ENCODE assay signal across 8 mouse cellular contexts in genomic region chr1:167374003-167374784, GRCm38 (mm10). TPM values are rescaled to one million over a fixed set of nuclear protein-coding genes. Genes with fewer than 3 reads are reported as not detected.
DNase-seq lines count a peak whose midpoint lies in the region; ATAC-seq lines count a peak whose summit lies in the region.

No protein-coding gene starts in this region.

- no peak overlapping the region for H3K4me3 ChIP-seq in heart, embryonic 10.5 days

- DNase-seq in CD4-positive, CD25-positive, alpha-beta regulatory T cell, adult 2 months (ENCODE audit: low read depth, low spot score), result peak; percentile 81
- peak; percentile 83 for DNase-seq in c-Kit-negative CD71-positive TER-119-positive erythroid progenitor cells, embryonic 14.5 days (ENCODE audit: low read depth, low spot score)
- DNase-seq in heart, embryonic 10.5 days (ENCODE audit: low spot score), result peak; percentile 86
- peak; percentile 92 to 93 for DNase-seq in kidney, postnatal 36 days
- DNase-seq in mesoderm, embryonic 11.5 days (ENCODE audit: low read depth, low spot score), result peak; percentile 66
- DNase-seq in thymus, postnatal 14 days, result peak; percentile 79
- DNase-seq in adrenal gland, postnatal 25 days, result no peak

- WGBS in heart, embryonic 10.5 days, result 21% methylated on average over 15 of the region's 15 CpGs

- peaks cover 10% of the 10 kb centered on the region; the same call in 1 of the 2 replicates for H3K4me1 ChIP-seq in heart, embryonic 10.5 days

- no peaks in the 10 kb centered on the region for H3K27me3 ChIP-seq in heart, embryonic 10.5 days (ENCODE audit: insufficient read depth, poor library complexity, severe bottlenecking)

- ATAC-seq in monocyte, adult 5-6 weeks (replicated peaks; ENCODE audit: insufficient number of reproducible peaks, low FRiP score, low TSS enrichment, poor library complexity, severe bottlenecking), result no peak

- no peak overlapping the region for H3K27ac ChIP-seq in heart, embryonic 10.5 days

- H3K9me3 ChIP-seq in heart, embryonic 10.5 days, result no peaks in the 10 kb centered on the region

- peaks cover 15% of the 10 kb centered on the region; the same call in 1 of the 2 replicates for H3K36me3 ChIP-seq in heart, embryonic 10.5 days

RNA-seq across cellular contexts. Expression of gene Mgst3, which starts 19.4 kb away (rescaled TPM):
- polyA plus RNA-seq in heart, embryonic 10.5 days (2016; fragmentation: Nextera tagmentation; extraction: Ambion mirVana), result 111 and 149 TPM in 2 replicates
- total RNA-seq in monocyte, adult 5-6 weeks (2017), result 0.43 to 3.1 TPM (median 3.0 TPM) in 3 replicates
- total RNA-seq in adrenal gland, postnatal 25 days (2021), result 88.5 and 95.1 TPM in 2 replicates

RNA-seq across cellular contexts. Expression of gene Aldh9a1, which starts 24.4 kb away (rescaled TPM):
- 44.4 and 59.4 TPM in 2 replicates for polyA plus RNA-seq in heart, embryonic 10.5 days (2016; fragmentation: Nextera tagmentation; extraction: Ambion mirVana)
- 34.4 to 38.5 TPM (median 34.8 TPM) in 3 replicates for total RNA-seq in monocyte, adult 5-6 weeks (2017)
- 64.4 and 67.5 TPM in 2 replicates for total RNA-seq in adrenal gland, postnatal 25 days (2021)

Comparison
In these comparisons a context has a peak if more than half of its experiments do, and no peak if none do; other contexts are left out.
1. RNA of gene Mgst3, which starts 19.4 kb away (total RNA-seq): 88.5 to 95.1 TPM in adrenal gland, postnatal 25 days; 0.43 to 3.1 TPM in monocyte, adult 5-6 weeks; every median in the first group is over 10 times any median in the second.